ENCODE assay signal across 22 mouse cellular contexts in genomic region chr8:122544138-122544537, GRCm38 (mm10). TPM values are rescaled to one million over a fixed set of nuclear protein-coding genes. Genes with fewer than 3 reads are reported as not detected.
DNase-seq lines count a peak whose midpoint lies in the region; ATAC-seq lines count a peak whose summit lies in the region.
"Had no signal": no experiment of that assay in that cellular context is flagged by ENCODE, and none has a peak within 500 bp of the region (broad histone marks: within the 10 kb centered on the region; RNA-seq: fewer than 3 reads in every experiment).

No protein-coding gene starts in this region.

- H3K9ac ChIP-seq in liver, embryonic 13.5 days, result peak overlapping the region; percentile 30; the same call in 1 of the 2 replicates
- no peak overlapping the region for H3K9ac ChIP-seq in liver, embryonic 11.5 days (ENCODE audit: low read depth, low read length)
- H3K9ac ChIP-seq in liver, embryonic 16.5 days (ENCODE audit: low read depth, low read length), result no peak overlapping the region
- H3K9ac ChIP-seq: embryonic facial prominence, embryonic 13.5 days; forebrain, embryonic 13.5 days; hindbrain, embryonic 12.5 days; hindbrain, embryonic 15.5 days had no signal

- H3K27me3 ChIP-seq in heart, embryonic 10.5 days (ENCODE audit: insufficient read depth, poor library complexity, severe bottlenecking), result no peaks in the 10 kb centered on the region
- no peaks in the 10 kb centered on the region for H3K27me3 ChIP-seq in liver, embryonic 13.5 days
- no peaks in the 10 kb centered on the region for H3K27me3 ChIP-seq in liver, embryonic 11.5 days (replicated peaks; ENCODE audit: control insufficient read depth, insufficient read depth, low read length)
- H3K27me3 ChIP-seq in liver, embryonic 16.5 days (ENCODE audit: control insufficient read depth, insufficient read depth, low read depth, low read length), result no peaks in the 10 kb centered on the region
- H3K27me3 ChIP-seq: embryonic facial prominence, embryonic 13.5 days had no signal

- no peak overlapping the region for H3K4me2 ChIP-seq in liver, embryonic 13.5 days
- H3K4me2 ChIP-seq in liver, embryonic 11.5 days, result no peak overlapping the region; the same call in 1 of the 2 replicates
- no peak overlapping the region for H3K4me2 ChIP-seq in liver, embryonic 16.5 days (ENCODE audit: low read depth, low read length)
- H3K4me2 ChIP-seq: embryonic facial prominence, embryonic 13.5 days; forebrain, embryonic 13.5 days; heart, embryonic 11.5 days; hindbrain, embryonic 12.5 days; hindbrain, embryonic 15.5 days had no signal

- DNase-seq in heart, embryonic 10.5 days (ENCODE audit: low spot score), result no peak
- DNase-seq in heart, adult 9 months (ENCODE audit: low spot score in 2 of 2), result no peak
- no peak for DNase-seq in liver, embryonic 13.5 days
- DNase-seq in liver, embryonic 11.5 days (ENCODE audit: low spot score), result no peak
- no peak for DNase-seq in MN1 (ENCODE audit: low spot score)
- DNase-seq: adrenal gland, postnatal 10 days; adrenal gland, postnatal 36 days; cerebellum, adult 18-20 months; cerebellum, adult 9-11 months; cerebellum, postnatal 25 days; gastrocnemius, postnatal 25 days; heart, adult 18-20 months had no signal

- peaks cover 27% of the 10 kb centered on the region for H3K36me3 ChIP-seq in heart, embryonic 10.5 days
- H3K36me3 ChIP-seq in liver, embryonic 13.5 days, result peaks cover 56% of the 10 kb centered on the region
- peaks cover 13% of the 10 kb centered on the region; the same call in 1 of the 2 replicates for H3K36me3 ChIP-seq in liver, embryonic 11.5 days (ENCODE audit: control insufficient read depth, insufficient read depth, low read length)
- peaks cover 7% of the 10 kb centered on the region; the same call in 1 of the 2 replicates for H3K36me3 ChIP-seq in liver, embryonic 16.5 days (ENCODE audit: control insufficient read depth, insufficient read depth)
- H3K36me3 ChIP-seq: hindbrain, embryonic 12.5 days; hindbrain, embryonic 15.5 days had no signal

- ATAC-seq in liver, embryonic 13.5 days (ENCODE audit: low read depth), result no peak
- no peak for ATAC-seq in liver, embryonic 11.5 days (replicated peaks; ENCODE audit: low FRiP score)
- no peak for ATAC-seq in liver, embryonic 16.5 days (ENCODE audit: low read depth)
- ATAC-seq: activated CD4-positive, CD25-positive, alpha-beta regulatory T cell, adult 4 months; CD4-positive, CD25-positive, alpha-beta regulatory T cell, adult 4 months; forebrain, embryonic 13.5 days; forebrain, embryonic 16.5 days had no signal

- H3K4me3 ChIP-seq in heart, embryonic 10.5 days, result no peak overlapping the region
- H3K4me3 ChIP-seq in liver, embryonic 13.5 days (replicated peaks), result no peak overlapping the region
- no peak overlapping the region for H3K4me3 ChIP-seq in liver, embryonic 11.5 days (ENCODE audit: low read depth, low read length)
- no peak overlapping the region for H3K4me3 ChIP-seq in liver, embryonic 16.5 days (ENCODE audit: low read depth, low read length)
- H3K4me3 ChIP-seq: embryonic facial prominence, embryonic 13.5 days; forebrain, embryonic 10.5 days; forebrain, embryonic 13.5 days; hindbrain, embryonic 12.5 days; hindbrain, embryonic 15.5 days had no signal

- peaks cover 81% of the 10 kb centered on the region for H3K4me1 ChIP-seq in heart, embryonic 10.5 days
- H3K4me1 ChIP-seq in liver, embryonic 13.5 days (replicated peaks), result peaks cover 99% of the 10 kb centered on the region
- peaks cover 73% of the 10 kb centered on the region for H3K4me1 ChIP-seq in liver, embryonic 11.5 days (replicated peaks; ENCODE audit: control insufficient read depth, insufficient read depth, low read length)
- peaks cover 85% of the 10 kb centered on the region for H3K4me1 ChIP-seq in liver, embryonic 16.5 days (ENCODE audit: control insufficient read depth, low read depth, low read length)
- H3K4me1 ChIP-seq: forebrain, embryonic 13.5 days; hindbrain, embryonic 15.5 days had no signal

- 89% methylated on average over 8 of the region's 8 CpGs for WGBS in heart, embryonic 10.5 days
- WGBS in liver, embryonic 13.5 days (ENCODE audit: insufficient replicate concordance), result 79% methylated on average over 8 of the region's 8 CpGs
- WGBS in liver, embryonic 11.5 days, result 81% methylated on average over 8 of the region's 8 CpGs
- 75% methylated on average over 8 of the region's 8 CpGs for WGBS in liver, embryonic 16.5 days (ENCODE audit: insufficient replicate concordance)

- H3K27ac ChIP-seq in heart, embryonic 10.5 days, result 0 out of 2 replicates have a peak overlapping the region, but pooled peaks have one; percentile 71
- H3K27ac ChIP-seq in liver, embryonic 13.5 days, result peak overlapping the region; percentile 99
- no peak overlapping the region for H3K27ac ChIP-seq in liver, embryonic 11.5 days (ENCODE audit: low read depth, low read length)
- H3K27ac ChIP-seq in liver, embryonic 16.5 days (ENCODE audit: low read length), result peak overlapping the region; percentile 23; the same call in 1 of the 2 replicates
- H3K27ac ChIP-seq: embryonic facial prominence, embryonic 13.5 days; forebrain, embryonic 10.5 days; forebrain, embryonic 13.5 days; hindbrain, embryonic 12.5 days; hindbrain, embryonic 15.5 days had no signal

- H3K9me3 ChIP-seq in heart, embryonic 10.5 days, result no peaks in the 10 kb centered on the region
- no peaks in the 10 kb centered on the region for H3K9me3 ChIP-seq in liver, embryonic 13.5 days (replicated peaks)
- H3K9me3 ChIP-seq in liver, embryonic 11.5 days (ENCODE audit: control insufficient read depth, low read length), result no peaks in the 10 kb centered on the region
- no peaks in the 10 kb centered on the region for H3K9me3 ChIP-seq in liver, embryonic 16.5 days (replicated peaks; ENCODE audit: control insufficient read depth, low read length)
- H3K9me3 ChIP-seq: embryonic facial prominence, embryonic 13.5 days; forebrain, embryonic 10.5 days; forebrain, embryonic 13.5 days; hindbrain, embryonic 12.5 days; hindbrain, embryonic 15.5 days had no signal

RNA-seq across cellular contexts. Expression of gene Piezo1, which starts 7.0 kb away (rescaled TPM):
- 23.7 and 29.3 TPM in 2 replicates for polyA plus RNA-seq in heart, embryonic 10.5 days (2016; fragmentation: Nextera tagmentation; extraction: Ambion mirVana)
- polyA plus RNA-seq in liver, embryonic 13.5 days (2015; fragmentation: Nextera tagmentation; extraction: Ambion mirVana), result 13.9 and 14.2 TPM in 2 replicates
- polyA plus RNA-seq in liver, embryonic 11.5 days (2014; fragmentation: Nextera tagmentation; extraction: Ambion mirVana), result 29.7 and 45.8 TPM in 2 replicates
- 11.3 and 15.5 TPM in 2 replicates for polyA plus RNA-seq in liver, embryonic 16.5 days (2015; fragmentation: Nextera tagmentation; extraction: Ambion mirVana)

RNA-seq across cellular contexts. Expression of gene Cdt1, which starts 23.7 kb away (rescaled TPM):
- polyA plus RNA-seq in heart, embryonic 10.5 days (2016; fragmentation: Nextera tagmentation; extraction: Ambion mirVana), result 47.6 TPM in 2 replicates
- polyA plus RNA-seq in liver, embryonic 13.5 days (2015; fragmentation: Nextera tagmentation; extraction: Ambion mirVana), result 60.6 and 64.3 TPM in 2 replicates
- 93.2 and 98.2 TPM in 2 replicates for polyA plus RNA-seq in liver, embryonic 11.5 days (2014; fragmentation: Nextera tagmentation; extraction: Ambion mirVana)
- 34.7 and 41.1 TPM in 2 replicates for polyA plus RNA-seq in liver, embryonic 16.5 days (2015; fragmentation: Nextera tagmentation; extraction: Ambion mirVana)

RNA-seq across cellular contexts. Expression of gene Aprt, which starts 32.6 kb away (rescaled TPM):
- 318 and 361 TPM in 2 replicates for polyA plus RNA-seq in heart, embryonic 10.5 days (2016; fragmentation: Nextera tagmentation; extraction: Ambion mirVana)
- polyA plus RNA-seq in liver, embryonic 13.5 days (2015; fragmentation: Nextera tagmentation; extraction: Ambion mirVana), result 198 and 218 TPM in 2 replicates
- polyA plus RNA-seq in liver, embryonic 11.5 days (2014; fragmentation: Nextera tagmentation; extraction: Ambion mirVana), result 400 and 425 TPM in 2 replicates
- 196 and 204 TPM in 2 replicates for polyA plus RNA-seq in liver, embryonic 16.5 days (2015; fragmentation: Nextera tagmentation; extraction: Ambion mirVana)
